Mouse (Mus musculus) G1E (cell line): ENCODE measurements around the gene Golt1a.

Source experiments
- CTCF ChIP-seq: IDR thresholded peaks from 2 replicates; pipeline ENCODE4 v1.5.1; 2012; ENCODE audit warnings: low read depth, low read length, inconsistent platforms, mixed read lengths
- GATA1 ChIP-seq: IDR thresholded peaks from 2 replicates; pipeline ENCODE4 v1.6.1; 2012; ENCODE audit warnings: borderline replicate concordance, low read length, inconsistent platforms, mixed read lengths
- POLR2AphosphoS5 ChIP-seq: IDR thresholded peaks from 2 replicates; pipeline ENCODE4 v1.6.1; 2012; ENCODE audit warnings: low read depth, low read length, inconsistent platforms; ENCODE audit not compliant: insufficient replicate concordance

DNA sequence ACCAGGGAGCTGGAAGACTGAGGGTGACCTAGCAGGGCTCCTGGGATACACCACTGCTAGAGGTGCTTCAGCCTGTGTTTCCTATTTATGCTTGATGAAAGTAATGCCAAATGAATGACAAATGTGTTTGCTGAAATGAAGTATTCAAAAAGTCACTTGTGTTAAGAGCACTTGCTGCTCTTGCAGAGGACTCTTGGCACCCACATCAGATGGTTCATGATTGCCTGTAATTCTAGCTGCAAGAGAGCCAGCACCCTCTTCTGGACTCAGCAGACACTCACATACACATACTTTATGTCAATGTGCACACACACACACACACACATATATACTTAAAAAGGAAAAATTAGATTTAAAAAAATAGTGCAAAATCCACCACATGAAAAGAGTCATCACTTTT is 17.0 kb upstream of the Golt1a start:
- TF ChIP-seq GATA1: no peak
- no peak for TF ChIP-seq POLR2AphosphoS5
- TF ChIP-seq CTCF: no peak
